Mouse (Mus musculus) B cell, adult 62 days (primary cell): ENCODE results near the gene Prkg2. TPM values are rescaled to one million over a fixed set of nuclear protein-coding genes. Genes with fewer than 3 reads are reported as not detected.

Experiments used
- total RNA-seq: library from RNA; stranded (reverse); gene quantifications from 4 replicates; pipeline ENCODE4 v1.2.4, GENCODE M21; 2023

Gene Prkg2
- not detected in 4 replicates for total RNA-seq

GRCm38 (mm10) chr5:99036596-99037441 is at the start of gene Prkg2:
TSS of gene Prkg2 (minus strand) at chr5:99037351.

Other genes starting within 250 kb of the Prkg2 start
- gene Bmp3, start 182.9 kb downstream of the Prkg2 start, total RNA-seq: not detected in 4 replicates